Mouse (Mus musculus) ES-Bruce4 (cell line): ENCODE measurements around the gene Rab3a.

ENCODE experiments used
- CTCF ChIP-seq: IDR thresholded peaks from one replicate; pipeline ENCODE4 v1.8.1; 2011; ENCODE audit warnings: low read depth, low read length
- EP300 ChIP-seq: IDR thresholded peaks from 2 replicates; pipeline ENCODE4 v1.6.1; 2011; ENCODE audit warnings: low read depth, low read length; ENCODE audit not compliant: insufficient read depth
- POLR2A ChIP-seq: IDR thresholded peaks from one replicate; pipeline ENCODE4 v1.8.1; 2011; ENCODE audit warnings: low read length; ENCODE audit not compliant: insufficient read depth

DNA sequence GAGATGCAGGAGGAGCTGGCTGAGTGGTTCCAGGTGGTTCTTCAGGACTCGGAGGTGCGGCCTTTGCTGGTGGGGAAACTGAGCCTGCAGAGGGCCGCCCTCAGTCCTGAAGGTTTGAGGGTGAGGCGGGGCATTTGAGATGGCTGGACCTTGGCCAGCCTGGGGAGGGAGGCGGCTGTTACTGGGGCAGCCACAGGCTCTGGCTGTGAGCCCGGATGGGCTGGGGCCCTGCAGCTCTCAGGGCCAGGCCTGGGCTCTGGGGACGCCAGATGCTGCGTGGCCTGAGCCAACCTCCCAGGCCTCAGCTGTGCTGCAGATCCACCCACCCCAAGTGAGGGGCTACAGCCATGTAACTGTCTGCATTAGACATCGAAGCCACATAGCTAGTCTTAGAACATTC, 19.4 kb downstream of the Rab3a start:
- TF ChIP-seq CTCF (no peak), EP300 (no peak), POLR2A (no peak)
